Mouse (Mus musculus): ENCODE measurements around the gene Tmem210. TPM values are rescaled to one million over a fixed set of nuclear protein-coding genes. Genes with fewer than 3 reads are reported as not detected.
A peak's percentile ranks its signal among the peaks of the same experiment; 100 is the strongest.

The Tmem210 gene
- polyA plus RNA-seq (2016; fragmentation: Nextera tagmentation; extraction: Ambion mirVana), result not detected in 2 replicates

DNA sequence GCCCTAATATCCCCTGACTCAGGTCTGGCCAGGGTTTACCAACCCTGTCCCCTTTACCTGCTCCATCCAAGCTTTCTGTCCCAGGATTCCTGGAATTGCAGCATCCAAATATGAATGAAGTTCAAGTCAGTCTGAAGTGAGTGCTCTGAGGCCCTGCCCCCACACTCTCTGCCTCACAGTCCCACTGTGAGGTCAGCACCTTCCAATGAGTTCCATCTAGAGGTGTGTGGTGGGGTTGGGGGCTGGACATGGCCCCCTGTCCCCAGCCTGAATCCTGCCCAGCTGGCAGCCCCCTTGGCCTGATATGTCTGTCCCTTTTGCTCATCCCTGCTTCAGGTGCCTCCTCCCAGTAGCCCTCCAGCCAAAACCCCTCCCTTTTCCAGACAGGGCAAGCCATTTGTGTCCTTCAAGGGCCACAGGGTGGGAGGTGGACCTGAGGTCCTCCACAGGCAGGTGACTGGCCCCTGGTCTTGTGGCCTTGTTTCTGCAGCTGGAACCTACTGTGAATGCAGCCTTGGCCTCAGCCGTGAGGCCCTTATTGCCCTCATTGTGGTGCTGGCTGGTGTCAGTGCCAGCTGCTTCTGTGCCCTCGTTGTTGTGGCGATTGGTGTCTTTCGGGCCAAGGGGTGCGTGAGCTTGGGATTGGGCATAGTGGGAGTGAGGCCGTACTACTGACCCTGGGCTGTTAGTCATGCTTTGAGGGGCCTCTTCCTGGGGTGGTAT lies at the start of gene Tmem210:
TSS of gene Tmem210 (plus strand) at position 219 of the 723 bp plus-strand sequence.
- peaks cover 69% of the 10 kb centered on the region for H3K27me3 ChIP-seq (ENCODE audit: low read depth, poor library complexity, severe bottlenecking)
- 84% methylated on average over 6 of the region's 6 CpGs for WGBS
- peaks cover 28% of the 10 kb centered on the region for H3K4me1 ChIP-seq
- DNase-seq (ENCODE audit: low spot score), result no peak
- H3K4me3 ChIP-seq, result 0 out of 2 replicates have a peak within 1 kb of the TSS, but pooled peaks have one; percentile 7
- H3K9me3 ChIP-seq (replicated peaks), result no peaks in the 10 kb centered on the region
- H3K36me3 ChIP-seq, result peaks cover 35% of the 10 kb centered on the region
- H3K27ac ChIP-seq (replicated peaks), result no peak within 1 kb of the TSS

DNA sequence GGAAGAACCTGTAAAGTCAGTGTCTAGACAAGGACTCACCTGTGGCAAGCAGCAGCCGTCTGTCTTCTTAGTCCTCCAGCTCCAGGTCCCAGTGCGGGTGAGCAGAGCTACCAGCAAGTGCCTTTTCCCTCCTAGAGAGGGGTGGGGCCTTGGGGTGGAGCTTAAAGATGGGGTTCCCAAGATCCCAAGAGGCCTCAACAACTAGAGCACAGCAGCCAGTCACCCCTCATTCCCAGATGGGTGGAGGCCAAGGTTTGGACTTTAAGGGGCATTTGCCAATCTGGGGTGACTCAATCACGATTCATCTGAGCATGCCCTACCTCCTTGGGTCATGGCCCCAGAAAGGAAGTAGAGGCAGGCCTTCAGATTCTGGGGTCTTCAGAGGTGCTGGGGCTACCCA lies 48.2 kb upstream of the Tmem210 start:
- Histone ChIP-seq H3K27ac (replicated peaks) (no peak overlapping the region), H3K9me3 (replicated peaks) (no peaks in the 10 kb centered on the region), H3K36me3 (peaks cover 8% of the 10 kb centered on the region; the same call in 1 of the 2 replicates), H3K27me3 (ENCODE audit: low read depth, poor library complexity, severe bottlenecking) (peaks cover 38% of the 10 kb centered on the region), H3K4me3 (no peak overlapping the region; the same call in 1 of the 2 replicates), H3K4me1 (peaks cover 33% of the 10 kb centered on the region)
- 90% methylated on average over 3 of the region's 3 CpGs for WGBS
- DNase-seq (ENCODE audit: low spot score), result no peak

DNA sequence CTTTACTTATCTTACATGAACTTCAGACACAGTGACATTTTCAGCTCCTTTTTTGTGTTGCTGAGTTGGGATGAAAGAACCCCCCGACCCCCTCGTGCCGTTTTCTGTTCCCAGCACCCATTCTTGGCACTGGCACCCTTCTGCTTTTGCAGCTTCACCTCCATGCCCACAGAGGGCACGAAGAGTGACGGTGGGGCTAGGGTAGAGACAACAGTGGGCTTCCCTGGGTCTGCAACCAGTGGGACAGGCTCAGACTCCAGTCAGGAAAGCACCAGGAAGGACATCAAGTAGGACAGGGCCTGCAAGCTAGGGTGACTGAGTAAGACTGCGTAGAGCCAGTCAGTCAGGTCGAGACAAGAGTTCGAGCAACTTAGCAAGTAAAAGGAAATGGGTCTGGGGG lies 47.6 kb upstream of the Tmem210 start:
- 51% methylated on average over 8 of the region's 8 CpGs for WGBS
- Histone ChIP-seq H3K4me3 (peak overlapping the region; percentile 67), H3K9me3 (replicated peaks) (no peaks in the 10 kb centered on the region), H3K27me3 (ENCODE audit: low read depth, poor library complexity, severe bottlenecking) (peaks cover 38% of the 10 kb centered on the region), H3K27ac (replicated peaks) (peak overlapping the region; percentile 78), H3K36me3 (peaks cover 14% of the 10 kb centered on the region), H3K4me1 (peaks cover 33% of the 10 kb centered on the region)
- no peak for DNase-seq (ENCODE audit: low spot score)

DNA sequence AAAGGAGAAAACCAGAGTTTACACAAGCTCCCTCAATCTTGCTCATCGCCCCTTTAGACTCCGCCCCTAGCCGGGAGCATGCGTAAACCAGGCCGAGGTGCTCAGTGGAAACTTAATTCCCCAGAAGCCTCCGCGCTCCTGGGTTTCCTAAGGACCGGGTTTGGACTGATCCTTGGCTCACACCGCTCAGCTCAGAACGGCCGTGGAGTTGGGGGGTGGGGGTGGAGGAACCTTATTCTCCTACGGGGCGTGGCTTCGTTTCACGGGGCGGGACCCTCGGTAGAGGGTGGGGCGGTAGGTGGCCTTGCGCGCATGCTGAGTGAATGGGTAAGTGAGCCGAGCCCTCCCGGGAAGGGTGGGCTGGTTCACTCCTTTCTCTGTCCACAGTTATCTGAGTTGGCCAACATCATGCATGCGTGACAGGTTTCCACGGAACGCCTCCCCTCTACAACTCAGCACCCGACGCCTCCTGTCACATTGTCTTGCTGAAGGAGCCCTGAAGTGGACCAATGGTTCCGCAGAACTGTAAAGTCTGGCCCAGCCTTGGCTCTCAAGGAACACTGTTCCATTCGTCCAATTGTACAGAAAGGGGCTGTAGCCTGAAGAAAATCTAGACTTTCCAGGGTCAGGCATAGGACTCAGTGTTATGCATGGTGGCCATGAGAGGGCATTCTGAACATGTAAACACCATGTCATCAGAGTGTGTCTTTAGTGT lies 47.1 kb upstream of the Tmem210 start:
- Histone ChIP-seq H3K27me3 (ENCODE audit: low read depth, poor library complexity, severe bottlenecking) (peaks cover 38% of the 10 kb centered on the region), H3K4me1 (peaks cover 33% of the 10 kb centered on the region), H3K36me3 (peaks cover 19% of the 10 kb centered on the region), H3K27ac (replicated peaks) (peak overlapping the region; percentile 78), H3K4me3 (peak overlapping the region; percentile 67), H3K9me3 (replicated peaks) (no peaks in the 10 kb centered on the region)
- WGBS, result 1% methylated on average over 29 of the region's 29 CpGs
- peak; percentile 77 for DNase-seq (ENCODE audit: low spot score)

DNA sequence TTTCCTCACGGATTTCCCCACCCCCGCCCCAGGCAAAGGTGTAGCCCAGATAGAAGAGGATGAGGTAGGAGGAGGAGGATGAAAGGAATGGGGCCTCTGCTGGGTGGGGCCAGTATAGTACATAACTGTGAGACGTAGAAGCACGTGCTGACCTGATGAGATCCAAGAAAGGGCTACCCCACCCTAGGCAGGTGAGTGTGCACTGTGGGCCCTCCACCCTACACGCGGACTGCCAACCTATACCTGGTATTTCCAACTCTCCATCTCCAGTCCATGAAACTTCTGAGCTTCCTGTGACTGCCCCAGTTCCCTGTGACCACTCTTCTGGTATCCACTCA lies 46.5 kb upstream of the Tmem210 start:
- Histone ChIP-seq H3K4me1 (peaks cover 33% of the 10 kb centered on the region), H3K27me3 (ENCODE audit: low read depth, poor library complexity, severe bottlenecking) (peaks cover 38% of the 10 kb centered on the region), H3K4me3 (peak overlapping the region; percentile 67), H3K9me3 (replicated peaks) (no peaks in the 10 kb centered on the region), H3K27ac (replicated peaks) (peak overlapping the region; percentile 80; the same call in 1 of the 2 replicates), H3K36me3 (peaks cover 24% of the 10 kb centered on the region)
- 20% methylated on average over 6 of the region's 6 CpGs for WGBS
- DNase-seq (ENCODE audit: low spot score), result no peak

DNA sequence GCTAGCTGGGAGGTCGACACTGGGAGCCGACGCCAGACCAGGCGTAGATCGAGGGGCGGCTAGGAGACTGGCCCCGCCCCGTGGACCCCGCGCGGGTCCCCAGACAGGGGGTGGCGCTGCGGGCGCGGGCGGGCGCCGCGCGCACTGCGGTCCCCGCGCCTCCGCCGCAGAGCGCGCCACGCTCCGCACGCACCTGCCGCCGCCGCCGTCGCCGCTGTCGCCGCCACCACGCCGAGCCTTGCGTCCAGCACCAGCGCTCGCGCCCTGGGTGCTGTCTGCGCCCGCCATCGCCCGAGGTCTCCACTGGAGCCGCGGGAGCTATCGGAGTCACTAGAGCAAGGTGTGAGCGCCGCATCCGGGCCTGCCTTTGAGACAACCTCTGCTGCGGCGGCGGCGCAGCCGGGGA lies 45.8 kb upstream of the Tmem210 start, which contains the start of the genes Rnf208 and Cysrt1:
TSS of gene Rnf208 (plus strand) at position 155 of the 406 bp plus-strand sequence.
TSS of gene Cysrt1 (minus strand) at position 352 of the 406 bp plus-strand sequence.
- Histone ChIP-seq H3K27ac (replicated peaks) (peak within 1 kb of the TSS; percentile 80), H3K36me3 (peaks cover 31% of the 10 kb centered on the region), H3K4me1 (peaks cover 33% of the 10 kb centered on the region), H3K4me3 (peak within 1 kb of the TSS; percentile 67), H3K27me3 (ENCODE audit: low read depth, poor library complexity, severe bottlenecking) (peaks cover 38% of the 10 kb centered on the region), H3K9me3 (replicated peaks) (no peaks in the 10 kb centered on the region)
- DNase-seq (ENCODE audit: low spot score), result peak; percentile 47
- WGBS, result under 1% methylated on average over 56 of the region's 59 CpGs

DNA sequence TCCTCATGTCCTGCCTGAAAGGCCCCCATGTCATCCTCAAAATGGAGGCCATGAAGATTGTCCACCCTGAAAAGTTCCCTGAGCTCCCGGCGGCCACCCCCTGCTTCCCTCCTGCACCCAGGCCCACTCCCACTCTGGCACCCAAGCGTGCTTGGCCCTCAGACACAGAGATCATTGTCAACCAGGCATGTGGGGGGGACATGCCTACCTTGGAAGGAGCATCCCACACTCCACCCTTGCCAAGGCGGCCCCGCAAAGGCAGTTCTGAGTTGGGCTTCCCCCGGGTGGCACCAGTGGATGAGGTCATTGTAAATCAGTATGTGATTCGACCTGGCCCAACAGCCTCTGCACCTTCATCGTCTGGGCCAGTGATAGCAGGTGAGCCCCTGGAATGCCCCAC lies 44.6 kb upstream of the Tmem210 start:
- no peak for DNase-seq (ENCODE audit: low spot score)
- Histone ChIP-seq H3K4me3 (peak overlapping the region; percentile 67; the same call in 1 of the 2 replicates), H3K36me3 (peaks cover 44% of the 10 kb centered on the region), H3K9me3 (replicated peaks) (no peaks in the 10 kb centered on the region), H3K27me3 (ENCODE audit: low read depth, poor library complexity, severe bottlenecking) (peaks cover 38% of the 10 kb centered on the region), H3K4me1 (peaks cover 33% of the 10 kb centered on the region), H3K27ac (replicated peaks) (peak overlapping the region; percentile 80; the same call in 1 of the 2 replicates)
- WGBS, result 77% methylated on average over 8 of the region's 8 CpGs

DNA sequence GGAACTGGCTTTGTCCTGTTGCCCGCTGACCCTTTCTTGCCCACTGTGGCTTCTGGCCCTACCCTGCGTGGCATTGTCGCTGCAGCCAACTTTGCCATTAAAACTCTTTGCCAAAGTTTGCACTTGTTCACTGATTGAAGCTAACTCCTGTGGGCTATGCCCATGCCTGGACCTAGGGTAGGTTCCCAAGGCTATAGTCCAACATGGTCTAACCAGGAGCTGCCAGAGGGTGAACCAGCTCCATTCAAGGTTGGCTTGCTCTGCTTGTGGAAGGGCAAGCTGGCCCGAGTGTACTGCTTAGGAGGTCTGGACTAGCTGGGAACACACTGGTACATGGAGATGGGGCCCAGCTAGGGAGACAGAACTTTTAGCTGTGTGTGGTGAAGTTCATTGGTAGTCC lies 43.8 kb upstream of the Tmem210 start:
- DNase-seq (ENCODE audit: low spot score), result no peak
- H3K9me3 ChIP-seq (replicated peaks), result no peaks in the 10 kb centered on the region
- no peak overlapping the region for H3K4me3 ChIP-seq
- 83% methylated on average over 4 of the region's 4 CpGs for WGBS
- peaks cover 33% of the 10 kb centered on the region for H3K4me1 ChIP-seq
- peaks cover 52% of the 10 kb centered on the region for H3K36me3 ChIP-seq
- H3K27ac ChIP-seq (replicated peaks), result no peak overlapping the region
- peaks cover 38% of the 10 kb centered on the region for H3K27me3 ChIP-seq (ENCODE audit: low read depth, poor library complexity, severe bottlenecking)

DNA sequence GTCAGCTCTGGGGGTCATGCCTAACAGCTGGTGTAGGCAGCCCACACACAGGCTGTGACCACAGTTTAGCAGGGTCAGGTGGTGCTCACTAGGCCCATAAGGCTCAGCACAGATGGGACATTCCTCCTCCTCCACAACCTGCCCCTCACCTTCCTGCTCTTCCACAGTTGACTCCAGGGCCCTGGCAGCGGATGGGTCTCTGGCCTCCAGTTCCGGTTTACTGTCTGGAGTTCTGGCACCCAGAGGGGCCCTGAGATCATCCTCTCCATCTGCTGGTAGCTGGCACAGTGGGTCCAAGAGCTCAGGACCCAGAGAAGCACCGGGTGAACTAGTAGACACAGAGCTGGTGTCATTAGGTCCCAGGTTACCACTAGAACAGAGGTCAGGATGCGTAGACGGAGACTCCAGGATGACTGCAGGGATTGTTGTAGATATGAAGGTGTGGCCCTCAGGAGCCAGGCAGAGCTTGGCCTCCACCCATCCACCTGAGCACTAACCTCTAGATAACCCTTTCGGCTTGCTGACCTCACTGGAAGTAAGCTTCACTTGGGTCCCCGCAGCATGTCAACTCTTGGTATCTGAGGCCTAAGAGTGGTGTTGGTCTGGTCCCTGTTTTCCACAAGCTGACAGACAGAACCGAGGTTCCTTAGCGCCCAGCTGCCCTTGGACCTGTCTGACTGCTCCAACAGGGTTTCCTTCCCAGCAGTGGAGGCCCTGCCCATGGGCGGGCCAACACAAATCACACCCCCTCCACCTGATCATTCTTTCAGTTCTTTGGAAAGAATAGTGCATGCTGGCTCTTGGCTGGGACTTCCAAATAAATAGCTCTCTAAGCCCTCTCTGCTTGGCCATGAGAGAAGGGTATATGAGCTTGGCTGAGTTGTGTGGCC lies 41.5 kb upstream of the Tmem210 start, which contains the start of gene AL732309.1:
TSS of gene AL732309.1 (minus strand) at position 681 of the 890 bp plus-strand sequence.
- no peak for DNase-seq (ENCODE audit: low spot score)
- Histone ChIP-seq H3K36me3 (peaks cover 75% of the 10 kb centered on the region), H3K9me3 (replicated peaks) (no peaks in the 10 kb centered on the region), H3K27me3 (ENCODE audit: low read depth, poor library complexity, severe bottlenecking) (peaks cover 30% of the 10 kb centered on the region), H3K4me1 (peaks cover 20% of the 10 kb centered on the region), H3K4me3 (no peak within 1 kb of the TSS), H3K27ac (replicated peaks) (no peak within 1 kb of the TSS)
- WGBS, result 92% methylated on average over 10 of the region's 10 CpGs

DNA sequence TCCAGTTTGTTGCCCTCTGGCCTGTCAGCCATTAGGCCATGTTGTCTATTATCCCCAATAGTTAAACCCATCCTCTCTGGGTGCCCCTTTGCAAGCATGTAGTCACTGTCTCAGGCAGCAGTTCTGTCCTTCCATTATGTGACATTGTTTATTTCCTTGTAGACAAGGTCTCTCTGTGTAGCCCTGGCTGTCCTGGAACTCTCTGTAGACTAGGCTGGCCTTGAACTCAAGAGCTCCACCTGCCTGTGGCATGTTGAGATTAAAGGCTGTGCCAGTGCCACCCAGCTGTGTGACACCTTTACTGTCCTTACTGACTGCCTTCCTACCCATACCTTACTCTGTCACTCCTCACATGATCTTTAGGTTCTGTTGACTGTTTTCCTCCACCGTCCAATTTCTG lies 35.6 kb upstream of the Tmem210 start:
- 89% methylated on average over 1 of the region's 1 CpGs for WGBS
- peaks cover 64% of the 10 kb centered on the region for H3K36me3 ChIP-seq

DNA sequence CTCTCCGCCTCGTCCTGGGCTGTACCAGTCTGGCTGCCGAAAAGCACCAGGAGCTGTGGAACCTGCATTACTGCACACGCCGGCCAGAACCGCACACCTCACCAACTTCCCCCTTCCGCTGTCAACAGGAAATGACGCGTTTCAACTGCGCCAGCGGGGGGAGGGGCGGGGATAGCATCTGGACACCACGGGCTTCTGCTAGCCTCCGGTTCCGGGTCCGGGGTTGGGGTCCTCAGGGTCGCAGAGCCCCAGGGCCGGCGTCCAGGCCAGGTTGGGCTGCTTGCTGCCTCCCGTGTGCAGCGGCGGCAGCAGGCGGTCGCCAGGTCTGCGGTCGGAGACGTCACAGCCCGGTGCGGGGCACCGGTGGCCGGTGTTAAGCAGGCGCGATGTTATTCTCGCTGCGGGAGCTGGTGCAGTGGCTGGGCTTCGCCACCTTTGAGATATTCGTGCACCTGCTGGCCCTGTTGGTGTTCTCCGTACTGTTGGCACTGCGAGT lies 32.6 kb upstream of the Tmem210 start, which contains the start of gene Tmem203:
TSS of gene Tmem203 (plus strand) at position 156 of the 496 bp plus-strand sequence.
- 0% methylated on average over 39 of the region's 39 CpGs for WGBS
- Histone ChIP-seq H3K36me3 (peaks cover 34% of the 10 kb centered on the region), H3K27me3 (ENCODE audit: low read depth, poor library complexity, severe bottlenecking) (no peaks in the 10 kb centered on the region), H3K4me3 (peak within 1 kb of the TSS; percentile 92), H3K4me1 (peaks cover 18% of the 10 kb centered on the region), H3K27ac (replicated peaks) (peak within 1 kb of the TSS; percentile 94), H3K9me3 (replicated peaks) (no peaks in the 10 kb centered on the region)
- DNase-seq (ENCODE audit: low spot score), result peak; percentile 95

More for the DNA sequence above, 35.6 kb upstream of the Tmem210 start:
- no peaks in the 10 kb centered on the region for H3K27me3 ChIP-seq (ENCODE audit: low read depth, poor library complexity, severe bottlenecking)
- no peak overlapping the region for H3K27ac ChIP-seq (replicated peaks)
- DNase-seq (ENCODE audit: low spot score), result no peak
- no peak overlapping the region for H3K4me3 ChIP-seq
- peaks cover 18% of the 10 kb centered on the region for H3K4me1 ChIP-seq
- no peaks in the 10 kb centered on the region for H3K9me3 ChIP-seq (replicated peaks)
